Mouse (Mus musculus): ENCODE results near the gene Ccdc183.
A peak's percentile ranks its signal among the peaks of the same experiment; 100 is the strongest.

DNA sequence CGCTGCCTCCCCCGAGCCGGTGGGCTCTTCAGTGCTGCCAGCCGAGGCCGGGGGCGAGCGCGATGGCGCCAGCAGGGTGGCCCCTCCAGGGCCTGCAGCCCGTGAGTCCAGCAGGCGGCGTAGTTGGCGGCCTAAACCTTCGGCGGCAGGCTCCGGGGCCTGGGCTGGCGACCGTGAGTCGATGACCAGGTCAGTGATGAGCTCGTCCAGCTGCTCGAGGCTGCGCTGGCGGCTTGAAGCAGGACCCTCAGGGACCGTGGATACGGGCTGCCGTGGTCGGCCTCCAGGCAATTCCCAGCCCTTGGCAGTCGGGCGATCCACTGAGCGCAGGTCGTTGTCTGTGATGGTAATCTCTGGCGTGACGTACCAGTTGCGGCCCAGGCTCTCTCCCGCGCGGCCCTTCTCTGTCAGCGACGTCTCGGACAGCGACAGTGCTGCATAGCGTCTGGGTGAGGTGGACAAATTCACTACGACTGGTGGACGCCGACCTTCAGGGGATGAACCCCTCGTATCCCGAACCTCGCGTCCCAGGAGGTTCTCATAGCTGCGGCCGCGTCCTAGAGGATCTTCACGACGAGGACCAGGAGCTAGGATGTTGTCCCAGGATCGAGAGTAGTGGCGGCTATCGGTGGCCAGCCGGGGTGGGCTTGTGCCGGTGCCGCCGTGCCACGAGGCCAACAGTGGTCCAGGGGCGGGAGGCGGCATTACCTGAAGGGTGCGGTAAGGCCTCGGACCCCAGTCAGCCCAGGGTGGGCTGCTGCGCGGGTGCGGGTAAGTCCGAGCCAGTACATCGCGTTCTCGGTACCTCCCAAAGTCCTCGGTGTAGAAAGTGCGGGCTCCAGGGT lies 39.3 kb downstream of the Ccdc183 start:
- TF ChIP-seq EP300 (IDR thresholded peaks at IDR 0.05; ENCODE audit: low read depth) (no peak), CTCF (IDR thresholded peaks at IDR 0.05; ENCODE audit: low read depth) (peak; percentile 14; the same call in 1 of the 2 replicates)
